8 mouse cellular contexts compared by ENCODE assay signal in the genomic region with DNA sequence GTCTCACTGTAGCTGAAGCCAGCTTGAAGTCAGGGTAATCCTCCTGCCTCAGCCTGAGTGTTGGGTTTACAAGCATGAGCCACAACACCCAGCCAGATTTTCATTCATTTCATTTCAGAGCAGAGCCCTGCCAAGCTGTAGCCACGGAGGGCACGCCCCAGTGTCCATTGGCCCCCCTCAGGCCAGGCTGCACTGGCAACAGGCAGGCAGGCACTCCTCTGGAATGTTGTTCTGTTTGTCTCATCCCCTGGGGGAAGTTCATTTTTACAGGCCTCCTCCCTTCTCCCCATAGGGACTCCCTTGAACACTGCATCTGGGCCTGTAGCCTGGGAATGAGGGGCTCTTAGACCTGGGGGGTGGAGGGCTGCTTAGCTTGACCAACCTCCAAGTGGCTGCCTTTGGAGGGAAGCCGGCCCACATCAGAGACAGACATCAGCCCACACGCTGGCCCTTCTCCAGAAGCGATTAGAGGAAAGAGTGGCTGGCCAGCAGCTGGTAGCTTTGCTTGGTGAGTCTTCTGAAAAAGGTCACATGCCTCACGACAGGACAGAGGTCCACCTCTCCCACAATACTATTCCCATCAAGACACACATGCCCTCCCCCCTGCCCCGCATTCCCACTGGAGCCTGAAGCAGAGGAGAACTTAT. TPM values are rescaled to one million over a fixed set of nuclear protein-coding genes. Genes with fewer than 3 reads are reported as not detected.
A peak's percentile ranks its signal among the peaks of the same experiment; 100 is the strongest.
DNase-seq lines count a peak whose midpoint lies in the region; ATAC-seq and TF ChIP-seq lines count a peak whose summit lies in the region.

No protein-coding gene starts in this region.

- no peaks in the 10 kb centered on the region for H3K9me3 ChIP-seq in midbrain, embryonic 10.5 days (replicated peaks)
- no peaks in the 10 kb centered on the region for H3K9me3 ChIP-seq in midbrain, embryonic 11.5 days (ENCODE audit: control insufficient read depth, low read length)
- no peaks in the 10 kb centered on the region for H3K9me3 ChIP-seq in hindbrain, postnatal 0 days (ENCODE audit: low read length)
- no peaks in the 10 kb centered on the region for H3K9me3 ChIP-seq in limb, embryonic 15.5 days

- DNase-seq in midbrain, embryonic 10.5 days (ENCODE audit: low spot score), result no peak
- DNase-seq in midbrain, embryonic 11.5 days (ENCODE audit: low spot score, missing footprints), result no peak
- DNase-seq in gastrocnemius, adult 2 months, result peak; percentile 82
- DNase-seq in hindbrain, postnatal 0 days (ENCODE audit: low spot score), result peak; percentile 69
- DNase-seq in ovary, postnatal 10 days (ENCODE audit: low spot score), result peak; percentile 45
- no peak for DNase-seq in thymus, postnatal 10 days (ENCODE audit: low spot score in 2 of 2)
- DNase-seq in cerebellum, adult 11-12 months, result no peak

- no peaks in the 10 kb centered on the region for H3K27me3 ChIP-seq in midbrain, embryonic 10.5 days (ENCODE audit: low read depth, poor library complexity, severe bottlenecking)
- H3K27me3 ChIP-seq in midbrain, embryonic 11.5 days (ENCODE audit: control insufficient read depth, insufficient read depth, low read length), result no peaks in the 10 kb centered on the region
- no peaks in the 10 kb centered on the region for H3K27me3 ChIP-seq in hindbrain, postnatal 0 days (ENCODE audit: insufficient read depth, low read length)
- no peaks in the 10 kb centered on the region for H3K27me3 ChIP-seq in limb, embryonic 15.5 days

- H3K4me2 ChIP-seq in midbrain, embryonic 11.5 days, result no peak overlapping the region
- H3K4me2 ChIP-seq in hindbrain, postnatal 0 days (ENCODE audit: low read depth, low read length), result no peak overlapping the region
- no peak overlapping the region for H3K4me2 ChIP-seq in limb, embryonic 15.5 days

- H3K9ac ChIP-seq in midbrain, embryonic 11.5 days (ENCODE audit: low read length), result no peak overlapping the region
- H3K9ac ChIP-seq in hindbrain, postnatal 0 days (replicated peaks; ENCODE audit: low read length), result no peak overlapping the region
- H3K9ac ChIP-seq in limb, embryonic 15.5 days, result no peak overlapping the region

- WGBS in midbrain, embryonic 10.5 days, result 59% methylated on average over 7 of the region's 7 CpGs
- WGBS in midbrain, embryonic 11.5 days, result 44% methylated on average over 7 of the region's 7 CpGs
- WGBS in hindbrain, postnatal 0 days, result 20% methylated on average over 7 of the region's 7 CpGs
- WGBS in limb, embryonic 15.5 days, result 27% methylated on average over 7 of the region's 7 CpGs

- no peak for ATAC-seq in midbrain, embryonic 11.5 days (ENCODE audit: low FRiP score)
- peak; percentile 62 for ATAC-seq in hindbrain, postnatal 0 days
- ATAC-seq in limb, embryonic 15.5 days (ENCODE audit: insufficient number of reproducible peaks, low FRiP score, low TSS enrichment, low read depth), result peak; percentile 45; the same call in 1 of the 2 replicates

- peaks cover 12% of the 10 kb centered on the region; the same call in 1 of the 2 replicates for H3K36me3 ChIP-seq in midbrain, embryonic 10.5 days
- H3K36me3 ChIP-seq in midbrain, embryonic 11.5 days (ENCODE audit: control insufficient read depth, insufficient read depth, low read length), result no peaks in the 10 kb centered on the region
- H3K36me3 ChIP-seq in hindbrain, postnatal 0 days (ENCODE audit: insufficient read depth, low read length), result no peaks in the 10 kb centered on the region
- H3K36me3 ChIP-seq in limb, embryonic 15.5 days, result peaks cover 5% of the 10 kb centered on the region; the same call in 1 of the 2 replicates

- H3K4me3 ChIP-seq in midbrain, embryonic 10.5 days, result no peak overlapping the region
- no peak overlapping the region for H3K4me3 ChIP-seq in midbrain, embryonic 11.5 days (ENCODE audit: low read depth, low read length)
- H3K4me3 ChIP-seq in gastrocnemius, adult 2 months, result peak overlapping the region; percentile 32
- H3K4me3 ChIP-seq in hindbrain, postnatal 0 days (ENCODE audit: low read length), result no peak overlapping the region
- H3K4me3 ChIP-seq in limb, embryonic 15.5 days, result no peak overlapping the region

- no peak for TF ChIP-seq CTCF in gastrocnemius, adult 2 months (IDR thresholded peaks at IDR 0.05)
- TF ChIP-seq CTCF in hindbrain, postnatal 0 days (IDR thresholded peaks at IDR 0.05; ENCODE audit: low read depth), result no peak

- intact Hi-C loops in gastrocnemius, adult 2 months (cut with DNase I), result no loop called here

- peak overlapping the region; percentile 52; the same call in 1 of the 2 replicates for H3K27ac ChIP-seq in midbrain, embryonic 10.5 days (replicated peaks)
- no peak overlapping the region for H3K27ac ChIP-seq in midbrain, embryonic 11.5 days (ENCODE audit: low read depth, low read length)
- H3K27ac ChIP-seq in gastrocnemius, adult 2 months, result peak overlapping the region; percentile 89
- no peak overlapping the region; the same call in 1 of the 2 replicates for H3K27ac ChIP-seq in hindbrain, postnatal 0 days
- H3K27ac ChIP-seq in limb, embryonic 15.5 days, result peak overlapping the region; percentile 47; the same call in 1 of the 2 replicates

- peaks cover 56% of the 10 kb centered on the region for H3K4me1 ChIP-seq in midbrain, embryonic 10.5 days
- peaks cover 8% of the 10 kb centered on the region for H3K4me1 ChIP-seq in midbrain, embryonic 11.5 days (ENCODE audit: control insufficient read depth, insufficient read depth, low read length)
- peaks cover 5% of the 10 kb centered on the region; the same call in 1 of the 2 replicates for H3K4me1 ChIP-seq in hindbrain, postnatal 0 days (ENCODE audit: insufficient read depth, low read length)
- peaks cover 81% of the 10 kb centered on the region for H3K4me1 ChIP-seq in limb, embryonic 15.5 days

RNA-seq across cellular contexts. Expression of a gene that starts 11.8 kb away (rescaled TPM):
- polyA plus RNA-seq in midbrain, embryonic 10.5 days (2016; fragmentation: Nextera tagmentation; extraction: Ambion mirVana), result 56.3 and 58.7 TPM in 2 replicates
- polyA plus RNA-seq in midbrain, embryonic 11.5 days (2014; fragmentation: Nextera tagmentation; extraction: Ambion mirVana), result 25.5 and 33.8 TPM in 2 replicates
- total RNA-seq in gastrocnemius, adult 2 months (2021), result 10 to 100 TPM; 26.1 to 36.7 TPM
- 72.4 and 113 TPM in 2 replicates for total RNA-seq in hindbrain, postnatal 0 days (2014; rRNA removed)
- polyA plus RNA-seq in hindbrain, postnatal 0 days (2015; fragmentation: Nextera tagmentation; extraction: Ambion mirVana), result 26.6 and 31.6 TPM in 2 replicates
- 87.5 and 99.8 TPM in 2 replicates for polyA plus RNA-seq in limb, embryonic 15.5 days (2015; fragmentation: Nextera tagmentation; extraction: Ambion mirVana)

RNA-seq across cellular contexts. Expression of a gene that starts 45.1 kb away (rescaled TPM):
- 1.3 TPM in 2 replicates for polyA plus RNA-seq in midbrain, embryonic 10.5 days (2016; fragmentation: Nextera tagmentation; extraction: Ambion mirVana)
- 1.0 and 2.3 TPM in 2 replicates for polyA plus RNA-seq in midbrain, embryonic 11.5 days (2014; fragmentation: Nextera tagmentation; extraction: Ambion mirVana)
- total RNA-seq in gastrocnemius, adult 2 months (2021), result 1 to 10 TPM; 4.0 to 8.8 TPM
- total RNA-seq in hindbrain, postnatal 0 days (2014; rRNA removed), result 4.0 and 5.4 TPM in 2 replicates
- polyA plus RNA-seq in hindbrain, postnatal 0 days (2015; fragmentation: Nextera tagmentation; extraction: Ambion mirVana), result 1.7 and 2.0 TPM in 2 replicates
- polyA plus RNA-seq in limb, embryonic 15.5 days (2015; fragmentation: Nextera tagmentation; extraction: Ambion mirVana), result 4.2 and 4.7 TPM in 2 replicates

Comparison
In these comparisons a context has a peak if more than half of its experiments do, and no peak if none do; other contexts are left out.
1. H3K27ac ChIP-seq: peak in midbrain, embryonic 10.5 days (single experiment), gastrocnemius, adult 2 months (single experiment) and limb, embryonic 15.5 days (single experiment); none in midbrain, embryonic 11.5 days (single experiment) and hindbrain, postnatal 0 days (single experiment).
2. DNase-seq: peak in gastrocnemius, adult 2 months (single experiment), hindbrain, postnatal 0 days (single experiment) and ovary, postnatal 10 days (single experiment); none in midbrain, embryonic 10.5 days (single experiment), midbrain, embryonic 11.5 days (single experiment), thymus, postnatal 10 days (0 of 2) and cerebellum, adult 11-12 months (single experiment).